Mouse (Mus musculus) left cerebral cortex, adult 8-10 months (tissue): ENCODE data around the gene She. TPM values are rescaled to one million over a fixed set of nuclear protein-coding genes. Genes with fewer than 3 reads are reported as not detected.
"Not testable (repeated sequence)": the region's sequence is repeated elsewhere in the genome, so short reads cannot be mapped to it uniquely, and the experiment has no call there.

Experiments used
- DNase-seq, 2 experiments: peaks; one replicate each; pipeline ENCODE4 v3.0.0; 2022; ENCODE audit warnings: low spot score in 2 of 2
- total RNA-seq, 4 experiments: library from RNA; stranded (reverse); gene quantifications; 2 replicates each; pipeline ENCODE4 v1.2.4; 2022

The She gene
- 1 to 10 TPM; 2.7 to 3.7 (median 3.4) TPM for total RNA-seq

DNA sequence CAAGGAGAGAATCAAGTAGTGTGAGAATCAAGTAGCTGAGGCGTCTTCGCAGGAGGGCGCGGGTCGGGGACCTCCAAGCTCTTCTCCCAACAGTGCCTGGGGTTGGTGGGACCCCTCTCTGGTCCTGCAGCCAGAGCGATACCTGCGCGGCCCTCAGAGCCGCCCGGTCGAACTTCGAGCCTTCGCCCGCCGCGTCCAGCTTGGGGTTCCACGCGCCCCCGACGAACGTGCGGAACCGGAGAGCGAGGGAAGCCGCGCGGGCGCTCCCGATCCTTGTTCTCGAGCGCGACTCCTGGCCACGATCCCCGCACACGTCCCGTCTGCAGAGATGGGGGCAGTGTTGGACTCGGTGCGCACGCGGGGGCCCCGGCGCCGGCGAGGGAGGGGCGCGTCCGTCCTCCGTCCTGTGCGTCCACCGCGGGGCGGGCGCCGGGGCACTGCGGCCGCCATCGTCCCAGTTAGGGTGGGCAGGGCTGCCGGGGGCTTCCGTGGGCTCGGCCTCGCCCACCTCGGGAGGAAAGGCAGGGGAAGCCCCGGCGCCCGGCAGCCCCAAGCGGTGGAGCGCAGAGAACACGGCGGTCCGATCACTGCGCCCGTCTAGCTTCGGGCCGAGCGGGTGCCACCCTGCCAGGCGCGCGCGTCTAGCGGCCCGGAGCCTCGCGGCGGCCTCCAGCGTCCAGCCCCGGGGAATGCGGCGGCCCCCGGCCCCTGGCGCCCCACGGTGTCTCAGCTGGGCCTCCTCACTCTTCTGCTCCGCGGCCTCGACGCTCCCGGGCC is at the start of gene She:
She (plus strand) TSS at position 556 of the 777 bp plus-strand sequence.
- DNase-seq: no peak

DNA sequence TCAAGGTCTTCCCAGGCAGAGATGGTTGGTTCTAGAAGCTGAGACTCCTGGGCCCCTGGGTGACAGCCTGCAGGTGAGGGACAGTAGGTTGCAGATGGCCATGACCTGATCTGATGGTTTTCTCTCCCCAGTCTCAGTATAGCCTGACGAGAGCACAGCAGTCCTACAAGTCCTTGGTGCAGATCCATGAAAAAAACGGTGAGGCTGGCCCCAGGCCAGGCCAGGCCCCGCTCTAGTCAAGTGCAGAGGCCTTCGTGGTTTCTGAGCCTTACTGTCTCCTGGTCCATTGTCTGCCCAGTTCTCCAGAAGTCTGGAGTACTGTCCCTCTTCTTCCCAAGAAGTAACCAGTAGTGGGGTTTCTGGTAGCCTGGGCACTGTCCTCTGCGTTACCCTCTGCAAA is 49.5 kb upstream of the She start:
- no peak for DNase-seq

- no peak for DNase-seq
These were observed 46.0 kb upstream of the She start for GRCm38 (mm10) chr3:89784991-89785753.

DNA sequence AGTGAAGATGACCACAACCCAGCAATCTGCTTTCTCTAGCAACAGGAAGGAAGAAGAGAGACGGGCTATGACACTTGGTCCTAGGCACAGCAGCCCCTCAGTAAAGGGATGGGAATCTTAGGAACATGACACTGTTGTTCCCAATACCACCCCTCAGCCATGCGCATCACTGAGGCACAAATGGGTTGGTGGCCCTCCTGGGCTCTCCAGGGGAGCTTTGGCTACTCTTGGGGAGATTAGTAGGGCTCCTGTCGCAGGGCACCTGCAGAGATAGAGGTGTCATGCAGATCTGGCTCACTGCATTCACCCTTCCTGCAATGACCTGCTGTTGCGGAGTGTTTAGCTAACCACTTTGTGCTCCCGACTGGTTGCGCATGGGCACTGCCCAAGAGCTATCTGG is 44.9 kb upstream of the She start:
- DNase-seq: no peak

DNA sequence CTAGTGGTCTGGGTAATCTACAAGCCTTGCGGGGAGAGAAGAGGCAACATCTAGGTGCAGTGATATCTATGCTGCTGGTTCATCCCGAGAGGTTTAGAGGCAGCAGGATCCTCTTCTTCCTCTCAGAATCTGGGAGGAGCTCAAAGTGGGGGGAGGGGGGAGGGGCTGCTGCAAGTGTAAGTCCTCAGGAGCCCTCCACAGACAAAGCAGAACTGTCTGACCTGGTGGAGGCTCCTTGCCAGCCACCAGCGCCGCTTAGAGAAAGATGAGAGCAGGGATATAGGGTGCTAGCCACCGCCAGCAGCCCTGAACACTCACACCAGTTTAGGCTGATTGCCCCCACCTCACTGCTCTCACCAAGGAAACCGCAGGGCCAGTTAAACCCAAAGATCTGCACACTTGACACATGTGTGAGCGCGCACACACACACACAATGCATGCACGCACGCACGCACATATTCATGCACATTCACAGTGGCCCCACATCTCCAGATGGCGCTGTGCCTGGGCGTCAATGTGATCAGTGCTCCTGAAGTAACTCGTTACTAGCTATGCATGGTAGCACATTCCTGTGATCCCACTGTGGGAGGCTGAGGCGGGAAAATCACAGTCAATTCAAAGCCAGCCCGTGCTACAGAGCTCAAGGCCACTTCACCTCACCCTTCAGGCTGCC is 42.4 kb upstream of the She start:
- DNase-seq: no peak

DNA sequence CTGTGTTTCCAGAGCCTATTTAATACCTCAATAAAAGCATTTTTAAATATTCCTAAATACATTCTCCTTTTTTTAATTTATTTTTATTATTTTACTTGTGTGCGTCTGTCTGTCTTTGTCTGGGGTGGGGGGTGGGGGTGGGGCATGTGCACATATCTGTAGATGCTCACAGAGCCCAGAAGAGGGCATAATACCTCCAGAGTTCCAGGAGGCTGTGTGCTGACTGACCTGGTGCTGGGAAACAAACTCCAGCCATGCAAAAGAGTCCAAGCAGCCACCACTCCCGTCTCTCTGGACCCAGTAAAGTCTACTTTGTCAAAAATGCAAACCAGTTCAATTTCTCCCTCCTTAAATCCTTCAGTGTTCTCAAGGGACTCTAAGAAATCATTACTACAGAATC is 36.6 kb upstream of the She start:
- no peak for DNase-seq

DNA sequence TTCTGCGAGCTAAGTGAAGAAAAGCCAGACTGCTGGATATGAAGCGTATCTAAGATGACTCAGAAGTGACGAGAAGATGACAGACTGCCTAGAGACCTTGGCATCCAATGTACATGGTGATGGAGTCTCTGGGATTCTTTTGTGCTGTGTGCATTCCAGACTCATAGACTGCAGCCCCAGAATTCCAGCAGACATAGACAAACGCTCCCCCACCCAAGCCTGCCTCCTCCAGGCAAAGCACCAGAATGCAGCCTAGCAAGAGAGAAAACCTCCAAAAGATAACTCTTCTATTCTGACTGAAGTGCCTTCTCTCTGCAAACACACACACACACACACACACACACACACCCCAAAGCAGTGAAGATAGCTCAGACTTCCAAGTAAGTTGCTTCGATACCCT is 35.4 kb upstream of the She start:
- no peak for DNase-seq

GRCm38 (mm10) chr3:89796358-89796757 is 34.8 kb upstream of the She start:
- DNase-seq: no peak

- no peak for DNase-seq
These were observed 32.7 kb upstream of the She start for GRCm38 (mm10) chr3:89798518-89798917.

- DNase-seq: no peak
These were observed 31.7 kb upstream of the She start for GRCm38 (mm10) chr3:89799476-89799875.

GRCm38 (mm10) chr3:89800078-89800477 is 31.1 kb upstream of the She start:
- DNase-seq: not testable (repeated sequence)

GRCm38 (mm10) chr3:89800774-89801506 is 30.2 kb upstream of the She start:
- DNase-seq: no peak

DNA sequence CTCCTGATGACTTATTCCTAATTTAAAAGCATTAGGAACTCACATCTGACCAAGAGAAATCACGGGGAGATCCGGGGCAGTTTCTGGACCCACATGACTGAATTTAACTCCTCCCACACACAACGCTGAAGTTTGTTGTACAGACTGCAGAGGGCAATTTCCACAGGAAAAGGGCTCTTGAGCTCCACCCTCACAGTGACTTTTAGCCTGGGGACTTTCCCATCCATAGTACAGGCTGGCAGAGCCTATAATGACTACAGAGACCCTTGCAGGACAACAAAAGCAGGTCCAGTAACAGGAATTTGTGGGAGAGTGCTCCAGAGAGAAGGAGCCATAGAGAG is 29.7 kb upstream of the She start:
- no peak for DNase-seq

- DNase-seq: no peak
These were observed 28.3 kb upstream of the She start for GRCm38 (mm10) chr3:89802876-89803275.

- no peak for DNase-seq
These were observed 26.0 kb upstream of the She start for GRCm38 (mm10) chr3:89805179-89805578.

GRCm38 (mm10) chr3:89806751-89807150 is 24.4 kb upstream of the She start:
- DNase-seq: no peak

DNA sequence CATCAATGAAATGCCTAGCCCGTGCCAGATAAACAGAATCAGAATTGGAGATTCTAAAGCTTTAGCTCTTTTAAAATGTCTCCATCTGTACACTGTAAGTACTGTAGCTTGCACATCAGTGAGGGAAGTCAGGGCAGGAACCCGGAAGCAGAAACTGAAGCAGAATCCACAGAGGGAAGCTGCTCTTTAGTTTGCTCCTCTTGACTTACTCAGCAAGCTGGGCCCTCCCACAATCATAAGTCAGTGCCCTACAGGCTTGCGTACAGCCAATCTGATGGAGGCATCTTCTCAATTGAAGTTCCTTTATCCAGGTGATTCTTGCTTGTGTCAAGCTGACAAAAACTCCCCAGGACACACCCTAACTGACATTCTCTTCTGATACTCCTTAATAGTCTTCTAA is 24.0 kb upstream of the She start:
- no peak for DNase-seq

DNA sequence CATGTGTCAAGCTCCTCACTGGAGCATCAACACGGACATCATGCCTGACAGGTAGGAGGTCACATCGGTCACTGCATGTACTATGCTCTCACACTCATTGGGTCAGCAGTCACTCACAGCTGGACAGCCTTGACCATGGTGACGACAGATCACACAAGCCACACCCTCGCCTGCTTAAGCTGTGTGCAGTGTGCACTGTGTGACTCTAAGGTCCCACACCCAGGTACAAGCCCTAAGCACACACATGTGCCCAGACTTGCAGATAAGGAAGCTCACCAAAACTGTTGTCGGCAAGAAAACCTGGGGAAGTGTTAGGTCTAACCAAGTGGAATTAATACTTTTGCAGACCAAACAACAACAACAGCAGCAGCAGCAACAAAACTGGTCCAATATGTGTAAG is 23.3 kb upstream of the She start:
- no peak for DNase-seq

DNA sequence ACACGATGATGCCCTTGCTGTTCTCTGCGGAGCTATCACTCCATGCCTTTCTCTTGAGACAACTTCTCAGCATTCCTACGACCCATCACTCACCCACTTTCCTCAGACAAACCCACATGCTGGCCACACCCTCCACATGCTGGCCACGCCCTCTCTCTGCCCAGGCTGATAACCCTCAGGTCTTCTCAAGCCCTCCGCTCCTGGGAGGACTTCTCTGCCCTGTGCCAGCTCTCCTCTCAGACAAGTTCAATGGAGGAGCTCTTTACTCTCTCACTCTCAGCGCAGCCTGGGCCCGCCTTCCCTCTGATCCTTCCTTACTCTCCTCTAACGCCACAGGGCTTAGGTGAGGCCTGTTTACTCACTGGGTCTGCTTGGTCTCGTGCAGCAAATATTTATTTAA is 22.5 kb upstream of the She start:
- DNase-seq: no peak

DNA sequence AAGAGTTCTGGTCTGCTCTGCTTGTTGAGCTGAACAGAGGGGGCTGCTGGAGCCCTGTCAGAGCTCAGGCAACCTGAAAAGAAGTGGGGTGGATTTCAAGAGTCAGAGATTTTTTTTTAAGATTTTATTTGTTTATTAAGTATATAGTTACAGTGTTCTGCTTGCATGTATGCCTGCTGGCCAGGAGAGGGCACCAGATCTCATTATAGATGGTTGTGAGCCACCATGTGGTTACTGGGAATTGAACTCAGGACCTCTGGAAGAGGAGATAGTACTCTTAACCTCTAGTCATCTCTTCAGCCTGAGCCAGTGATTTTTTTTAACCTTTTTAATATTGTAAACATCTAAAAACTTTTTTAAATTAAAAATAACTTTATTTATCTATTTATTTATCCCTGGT is 20.3 kb upstream of the She start:
- no peak for DNase-seq

GRCm38 (mm10) chr3:89812166-89812565 is 19.0 kb upstream of the She start:
- DNase-seq: no peak

- no peak for DNase-seq
These were observed 17.1 kb upstream of the She start for GRCm38 (mm10) chr3:89814051-89814450.
